Mouse (Mus musculus) cerebellum, adult 11-12 months (tissue): ENCODE measurements at regions not wholly inside any gene's neighbourhood (a gene's known extent, or its start where the extent isn't known, plus 50 kb on each side); places are given as distances from the start of the nearest gene placed in this dataset.

Experiments used
- DNase-seq: peaks from one replicate; pipeline ENCODE4 v3.0.0; 2022

DNA sequence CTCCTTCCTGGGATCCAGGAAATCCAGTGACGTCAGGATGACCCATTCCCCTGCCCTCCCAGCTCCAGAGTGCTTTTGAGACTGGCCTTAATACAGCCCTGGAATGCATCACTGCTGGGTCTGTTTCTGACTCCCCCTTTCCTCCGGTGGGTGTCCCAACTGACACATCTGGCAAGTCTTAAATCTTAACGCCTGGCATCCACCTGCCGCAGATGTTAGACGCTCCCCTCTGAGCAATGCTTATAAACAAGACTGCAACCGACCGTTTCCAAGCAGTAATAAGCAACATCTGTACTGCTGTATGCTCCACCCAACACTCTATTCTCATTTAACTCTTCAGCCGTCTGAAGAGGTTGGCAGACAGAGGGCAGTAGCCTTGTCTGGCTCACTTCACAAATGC lies 161.7 kb upstream of the Prok2 start:
- no peak for DNase-seq

DNA sequence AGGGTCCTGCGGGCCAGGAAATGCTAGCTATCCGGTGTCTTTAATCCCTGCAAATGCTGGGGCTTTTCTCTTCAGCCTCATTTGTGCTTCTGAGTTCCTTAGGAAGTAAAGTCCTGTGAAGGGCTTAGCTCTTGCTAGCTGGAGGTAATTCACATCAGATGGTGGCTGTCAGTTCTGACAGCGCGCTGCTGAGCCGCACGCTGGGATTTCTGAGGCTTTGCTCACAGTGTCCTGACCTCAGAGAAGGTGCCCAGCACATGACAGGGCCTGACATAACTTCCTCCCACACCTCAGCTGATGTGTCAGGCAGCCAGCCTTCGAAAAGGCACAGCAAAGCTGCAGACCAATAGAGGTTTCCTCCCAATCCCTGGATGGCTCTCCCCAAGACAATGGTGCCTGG lies 158.6 kb upstream of the Prok2 start:
- no peak for DNase-seq

DNA sequence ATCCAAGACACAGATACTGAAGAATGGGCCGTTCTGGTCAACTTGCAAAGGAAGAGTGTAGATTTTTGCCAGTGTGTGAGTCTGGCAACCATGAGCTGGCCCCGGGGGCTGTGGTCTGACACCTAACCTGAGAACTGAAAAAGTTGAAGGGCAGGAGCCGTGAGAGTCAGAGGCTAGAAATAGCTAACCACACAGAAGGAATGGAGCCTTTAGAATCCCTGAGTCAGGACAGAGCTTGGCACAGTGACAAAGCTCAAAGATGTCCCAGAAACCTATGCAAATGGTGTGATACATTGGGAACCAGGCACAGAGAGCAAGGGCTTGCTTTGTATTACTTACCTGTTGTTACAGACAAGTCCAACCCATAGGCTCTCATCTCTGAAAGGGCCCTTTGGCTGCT lies 157.9 kb upstream of the Prok2 start:
- DNase-seq: no peak

DNA sequence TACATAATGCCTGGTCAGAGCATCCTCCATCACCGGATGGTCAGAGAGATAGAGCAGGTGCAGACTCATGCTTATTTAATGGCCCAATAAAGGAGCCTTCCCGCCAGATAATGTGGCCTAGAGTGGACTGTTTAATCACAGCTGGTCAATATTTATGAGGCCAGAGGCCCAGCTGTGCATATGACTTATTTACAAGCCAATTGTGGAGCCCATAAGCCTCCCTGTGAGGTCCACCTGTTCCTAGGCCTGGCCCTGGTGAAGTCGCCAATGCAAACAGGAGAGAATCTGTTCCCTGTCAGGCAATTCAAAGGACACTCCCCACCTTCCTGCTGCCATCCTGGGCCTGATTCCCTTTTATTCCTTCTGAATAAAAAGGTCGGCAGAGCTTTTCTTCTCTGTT lies 155.4 kb upstream of the Prok2 start:
- DNase-seq: no peak

DNA sequence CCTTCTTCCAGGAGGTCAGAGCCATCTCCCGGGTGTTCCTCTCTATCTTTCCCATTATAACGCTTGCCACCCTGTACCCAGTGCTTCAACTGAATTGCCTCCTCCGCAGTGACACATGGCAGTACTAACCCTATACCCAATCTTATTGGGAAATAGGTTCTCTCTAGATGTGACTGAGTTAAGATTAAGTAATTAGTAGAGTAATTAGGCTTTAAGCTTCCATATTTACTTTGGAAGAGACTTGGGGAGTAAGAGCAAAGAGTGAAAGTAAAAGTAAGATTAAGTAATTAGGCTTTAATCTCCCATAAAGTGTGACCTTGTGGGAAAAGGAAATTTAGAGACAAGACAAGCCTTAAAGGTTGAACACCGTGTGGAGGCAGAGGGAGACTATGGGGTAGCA lies 148.7 kb upstream of the Prok2 start:
- no peak for DNase-seq

DNA sequence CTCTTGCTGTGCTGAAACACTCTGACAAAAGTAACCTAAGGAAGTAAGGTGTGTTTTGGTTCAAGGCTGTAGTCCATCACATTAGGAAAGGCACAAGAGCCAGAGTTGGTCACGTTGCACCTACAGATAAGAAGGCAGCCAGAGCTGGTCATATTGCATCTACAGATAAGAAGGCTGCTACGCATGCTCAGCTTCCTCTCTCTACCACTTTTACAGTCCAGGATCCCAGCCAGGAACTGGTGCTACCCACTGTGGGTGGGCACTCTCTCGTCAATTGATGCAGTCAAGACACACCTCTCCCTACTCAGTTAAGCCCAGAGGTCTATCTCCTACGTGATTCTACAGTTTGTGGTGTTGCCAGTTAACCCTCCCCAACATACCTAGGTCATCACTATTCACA lies 147.8 kb upstream of the Prok2 start:
- no peak for DNase-seq

DNA sequence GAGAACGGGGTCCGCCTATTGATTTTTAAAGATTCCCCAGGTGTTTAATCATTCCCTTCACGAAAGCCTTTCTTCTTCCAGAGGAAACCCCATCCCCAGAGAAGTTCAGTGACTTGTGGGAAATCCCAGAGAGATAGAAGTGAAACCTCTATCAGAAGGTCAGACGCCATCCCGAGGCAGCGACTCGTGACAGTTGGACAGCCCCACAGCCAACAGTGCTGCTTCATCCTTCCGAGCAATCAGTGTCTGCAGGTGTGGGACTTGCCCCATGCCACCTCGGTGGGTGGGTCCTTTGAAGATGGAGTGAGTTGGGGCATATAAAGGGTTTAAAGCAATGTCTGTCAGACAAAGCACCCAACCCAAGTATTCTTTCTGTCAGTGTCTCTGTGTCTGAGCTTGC lies 139.9 kb upstream of the Prok2 start:
- no peak for DNase-seq

DNA sequence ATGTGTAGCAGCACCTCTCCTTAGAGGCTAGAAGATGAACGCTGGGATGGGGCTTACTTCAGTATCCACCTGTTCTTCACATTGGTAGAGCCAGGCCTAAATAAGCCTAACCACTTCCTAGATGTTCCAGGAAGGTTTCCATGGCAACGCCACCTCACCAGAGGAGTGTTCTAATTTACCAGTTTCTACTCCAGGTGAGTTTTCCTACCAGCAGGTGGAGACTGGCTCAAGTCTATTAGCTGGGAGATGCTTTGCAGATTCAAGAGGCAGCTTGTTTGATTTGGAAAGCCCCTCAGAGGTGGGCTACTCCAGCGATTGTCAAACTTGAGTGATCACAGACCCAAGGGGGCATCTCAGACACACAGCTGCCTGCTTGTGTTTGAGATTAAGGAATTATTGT lies 138.8 kb upstream of the Prok2 start:
- peak; percentile 11 for DNase-seq

DNA sequence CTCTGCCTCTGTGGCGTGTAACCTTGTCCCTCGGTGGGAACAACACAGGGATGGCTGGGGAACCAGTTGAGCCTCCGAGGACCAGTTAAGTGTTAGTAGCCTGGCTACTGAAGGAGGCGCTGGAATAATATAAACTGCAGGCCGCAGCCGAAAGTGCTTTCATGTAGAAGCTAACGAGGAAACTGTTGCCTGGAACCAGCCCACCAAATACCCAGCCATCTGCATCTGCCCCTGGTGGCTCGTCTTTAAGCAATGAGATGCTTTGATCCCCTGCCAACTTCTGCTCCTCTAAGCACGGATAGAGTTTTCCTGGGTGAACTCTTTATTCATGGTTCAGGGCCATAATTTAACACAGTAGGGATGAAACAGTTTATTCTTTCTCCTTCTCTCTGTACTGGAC lies 137.2 kb upstream of the Prok2 start:
- no peak for DNase-seq

DNA sequence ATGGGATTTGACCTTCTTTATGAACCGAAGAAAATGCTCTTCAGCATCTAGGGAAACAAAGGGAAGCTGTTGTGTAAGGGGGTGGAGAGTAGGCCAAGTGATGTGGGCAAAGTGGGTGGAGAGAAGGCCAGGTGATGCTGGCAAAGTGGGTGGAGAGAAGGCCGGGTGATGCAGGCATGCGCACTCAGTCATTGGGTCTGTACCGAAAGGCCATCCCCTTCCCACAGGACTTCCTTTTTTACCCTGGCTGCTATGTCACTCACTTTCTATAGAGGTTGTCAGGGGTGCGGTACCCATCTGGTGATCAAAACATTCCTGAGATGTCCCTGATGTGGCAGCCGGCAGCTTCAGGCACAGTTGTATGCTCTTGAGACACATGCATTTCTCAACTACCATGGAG lies 131.2 kb upstream of the Prok2 start:
- DNase-seq: no peak

DNA sequence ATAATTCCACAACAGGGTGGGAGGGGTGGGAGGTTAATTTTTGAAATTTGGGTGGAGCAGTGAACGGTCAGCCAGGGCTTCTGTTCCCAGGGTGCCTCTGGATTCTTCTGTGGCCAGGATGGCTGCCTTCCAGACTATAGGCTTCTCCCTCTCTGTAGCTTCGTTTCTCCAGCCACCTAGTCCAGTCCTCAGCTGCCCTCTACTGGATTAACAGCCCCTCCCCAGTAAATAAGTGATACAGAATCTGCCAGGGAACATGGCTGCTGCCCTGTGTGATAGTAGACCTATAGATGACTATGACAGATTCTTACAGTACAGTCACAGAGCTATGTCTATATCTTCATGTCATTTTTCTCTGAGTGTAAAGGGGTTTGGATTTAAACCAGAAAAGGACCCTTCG lies 127.5 kb upstream of the Prok2 start:
- no peak for DNase-seq

DNA sequence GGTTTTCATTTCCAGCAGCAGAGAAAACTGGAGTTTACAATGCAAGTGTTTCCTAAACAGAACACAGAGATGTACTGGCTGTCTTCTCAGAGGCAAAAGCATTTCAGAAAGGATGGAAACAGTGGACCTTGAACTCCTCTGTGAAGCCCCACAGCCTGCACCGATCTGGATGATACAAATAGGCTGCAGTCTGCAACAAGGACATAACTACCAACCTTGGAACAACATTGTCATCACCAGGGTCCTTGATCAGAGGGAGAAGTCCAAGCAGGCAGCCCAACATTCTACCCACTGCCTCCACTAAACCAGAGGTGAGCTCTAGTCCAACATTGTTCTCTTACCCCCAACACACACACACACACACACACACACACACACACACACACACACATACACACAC lies 124.5 kb upstream of the Prok2 start:
- no peak for DNase-seq

DNA sequence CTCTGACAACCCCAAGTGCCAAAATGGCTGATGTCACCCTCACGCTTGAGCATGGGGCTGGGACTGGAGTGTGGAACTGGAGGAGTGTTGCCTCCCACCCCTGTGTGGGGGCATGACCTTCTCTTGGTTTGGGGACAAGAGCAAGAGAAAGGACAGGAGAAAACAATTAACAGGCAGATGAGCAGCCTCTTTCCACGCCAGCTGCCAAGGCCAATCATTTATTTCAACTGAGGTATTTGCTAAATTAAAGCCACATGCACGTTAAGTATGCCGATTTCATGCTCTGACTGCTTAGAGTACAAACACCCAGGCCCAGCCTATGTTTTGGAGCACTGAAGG lies 119.3 kb upstream of the Prok2 start:
- no peak for DNase-seq

DNA sequence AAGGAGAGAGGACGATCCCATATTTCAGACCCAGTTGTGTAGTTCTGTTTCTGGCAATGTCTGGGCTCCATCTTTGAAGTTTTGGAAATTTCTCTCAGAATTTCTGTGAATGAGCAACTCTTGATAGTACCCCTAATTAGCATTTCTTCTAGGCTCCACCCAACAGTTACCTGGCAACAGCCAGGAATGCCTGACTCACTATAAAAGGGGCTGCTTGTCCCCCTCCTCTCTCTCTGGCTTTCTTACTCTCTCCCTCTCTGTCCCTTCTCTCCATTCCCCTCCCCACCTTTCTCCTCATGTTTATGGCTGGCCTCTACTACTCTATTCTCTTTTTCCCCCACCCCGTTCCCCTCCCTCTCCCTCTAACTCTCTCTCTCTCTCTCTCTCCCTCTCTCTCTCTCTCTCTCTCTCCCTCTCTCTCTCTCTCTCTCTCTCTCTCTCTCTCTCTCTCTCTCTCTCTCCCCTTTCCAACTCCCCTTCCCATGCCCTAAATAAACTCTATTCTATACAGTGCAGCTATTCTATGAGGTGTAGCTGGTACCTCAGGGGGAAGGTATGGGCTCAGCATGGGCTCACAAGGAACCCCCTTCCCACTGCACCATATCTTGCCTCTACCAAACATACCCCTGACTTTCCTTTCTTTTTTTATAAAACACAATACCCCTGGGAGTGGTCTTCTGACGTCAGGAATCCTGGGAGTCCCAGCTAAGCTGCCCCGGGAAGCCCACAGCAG lies 118.7 kb upstream of the Prok2 start:
- DNase-seq: no peak

DNA sequence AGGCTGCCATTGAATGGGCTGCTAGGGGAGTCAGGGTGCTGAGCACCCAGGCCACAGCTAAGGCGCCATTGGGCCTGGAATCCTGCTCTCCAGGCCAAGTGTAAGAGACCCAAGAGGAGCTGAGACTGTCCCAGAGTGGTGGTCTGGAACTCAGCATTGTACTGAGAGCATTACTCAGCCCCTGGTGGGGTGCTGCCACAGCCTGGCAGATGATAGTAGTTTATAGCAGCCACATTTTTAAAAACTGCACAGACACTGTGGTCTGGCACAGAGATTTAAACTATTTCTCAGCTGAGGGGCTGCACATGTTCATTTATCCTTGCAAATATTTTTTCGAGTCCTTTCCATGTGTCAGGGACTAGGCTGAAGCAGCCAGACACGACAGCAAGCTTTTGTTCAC lies 117.3 kb upstream of the Prok2 start:
- no peak for DNase-seq

DNA sequence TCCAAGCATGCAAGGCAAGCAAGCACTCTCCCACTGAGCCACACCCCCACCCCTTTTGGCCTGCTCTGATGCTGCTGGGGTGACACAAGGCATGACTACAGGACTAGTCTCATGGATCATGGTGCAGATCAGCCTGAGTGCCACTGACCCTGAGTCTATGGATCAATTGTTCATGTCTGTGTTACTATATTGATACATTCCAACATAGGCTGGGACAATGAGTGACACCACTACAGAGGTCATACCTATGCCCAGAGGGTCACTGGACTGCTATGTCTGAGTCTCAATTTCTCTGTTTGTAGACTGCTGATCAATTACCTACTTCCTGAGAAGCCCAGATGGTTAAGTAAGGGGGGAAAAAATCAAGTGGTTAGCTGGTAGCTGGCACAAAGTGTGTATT lies 116.5 kb upstream of the Prok2 start:
- DNase-seq: no peak

DNA sequence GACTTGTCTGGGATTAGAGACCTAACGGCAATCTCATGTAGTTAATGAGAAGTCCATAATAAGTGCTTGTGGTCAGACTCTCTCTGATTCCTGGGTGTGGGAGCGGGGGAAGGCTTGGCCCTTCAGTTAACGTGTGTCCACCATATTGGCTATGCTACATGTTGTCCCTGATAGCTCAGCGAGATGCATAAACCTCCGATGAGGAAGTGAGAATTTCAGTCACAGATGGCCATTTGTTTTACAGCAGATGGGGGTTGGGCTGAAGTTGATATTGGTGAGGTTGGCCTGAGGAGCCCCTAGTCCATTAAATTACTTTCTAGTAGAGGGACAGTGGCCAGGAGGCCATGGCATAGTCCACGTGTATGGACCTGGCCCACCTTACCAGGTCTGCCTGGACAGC lies 114.6 kb upstream of the Prok2 start:
- no peak for DNase-seq

DNA sequence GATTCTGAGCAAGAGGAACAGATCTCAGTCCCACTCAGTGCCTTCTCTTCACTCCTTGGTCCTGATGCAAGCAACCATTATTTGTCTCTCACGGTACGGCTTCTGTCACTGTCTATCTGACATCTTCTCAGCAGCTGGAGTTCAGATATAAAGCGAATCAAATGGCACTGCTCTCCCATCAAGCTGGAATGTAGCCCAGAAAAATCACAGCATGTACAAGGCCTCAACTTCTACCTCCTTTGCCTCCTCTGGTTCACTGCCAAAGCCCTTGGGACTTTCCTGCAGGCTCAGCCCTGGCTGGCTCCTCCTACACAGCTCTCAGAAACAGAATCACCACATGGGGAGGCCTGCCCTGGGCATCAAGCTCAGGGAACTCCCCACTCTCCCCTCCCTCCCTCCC lies 107.1 kb upstream of the Prok2 start:
- no peak for DNase-seq

DNA sequence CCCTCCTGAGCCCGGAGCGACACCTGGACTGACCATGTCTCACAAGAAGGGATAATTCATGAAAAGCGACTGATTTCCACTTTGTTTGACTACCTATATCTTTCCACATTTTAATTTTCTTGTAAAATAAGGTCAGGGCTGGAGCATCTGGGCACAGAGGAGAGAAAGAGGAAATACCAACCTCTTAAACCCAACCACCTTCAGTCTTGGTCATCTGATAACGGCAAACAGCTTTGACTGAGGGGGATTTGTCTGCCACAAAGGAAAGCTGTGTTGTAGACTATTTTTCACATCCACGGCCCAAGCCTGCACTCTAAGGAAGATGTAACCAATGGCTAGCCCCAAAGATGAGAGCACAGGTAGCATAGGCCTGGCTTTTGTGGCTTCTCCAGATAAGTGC lies 101.4 kb upstream of the Prok2 start:
- DNase-seq: no peak

DNA sequence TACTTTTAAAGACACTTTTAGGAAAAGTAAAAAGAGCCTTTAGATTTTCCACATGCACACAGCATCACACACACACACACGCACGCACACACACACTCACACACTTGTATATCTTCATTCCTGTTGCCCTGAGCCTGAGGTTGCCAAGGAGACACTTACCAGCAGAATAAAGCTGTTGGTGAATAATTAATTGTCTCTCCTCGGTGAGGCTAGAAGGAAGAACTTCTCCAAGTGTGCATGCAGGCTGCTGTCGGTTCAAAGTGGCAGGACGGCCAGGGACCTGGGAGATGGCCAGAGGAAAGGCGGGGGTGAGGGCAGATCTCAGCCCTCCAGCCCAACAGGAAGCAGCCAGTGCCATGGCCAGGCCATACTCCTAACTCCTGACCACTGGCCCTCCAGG lies 98.6 kb upstream of the Prok2 start:
- DNase-seq: no peak

DNA sequence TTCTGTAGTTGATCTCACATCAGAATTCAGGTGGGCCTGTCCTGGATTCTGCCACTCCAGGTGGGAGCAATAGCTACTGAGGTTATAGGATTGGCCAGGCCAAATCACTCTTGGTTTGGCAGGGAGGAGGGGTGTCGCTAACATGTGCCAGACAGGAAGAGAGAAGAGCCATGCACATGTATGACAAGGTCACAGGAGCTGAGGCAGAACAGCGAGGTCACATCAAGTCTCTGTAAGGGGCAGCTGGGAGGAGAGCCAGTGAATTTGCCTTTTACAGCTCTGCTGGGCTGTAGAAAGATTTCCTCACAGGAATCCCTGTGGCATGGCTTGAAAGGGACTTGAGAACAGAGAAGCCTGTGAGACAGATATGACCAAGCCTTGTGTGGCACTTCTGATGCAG lies 96.3 kb upstream of the Prok2 start:
- DNase-seq: no peak

DNA sequence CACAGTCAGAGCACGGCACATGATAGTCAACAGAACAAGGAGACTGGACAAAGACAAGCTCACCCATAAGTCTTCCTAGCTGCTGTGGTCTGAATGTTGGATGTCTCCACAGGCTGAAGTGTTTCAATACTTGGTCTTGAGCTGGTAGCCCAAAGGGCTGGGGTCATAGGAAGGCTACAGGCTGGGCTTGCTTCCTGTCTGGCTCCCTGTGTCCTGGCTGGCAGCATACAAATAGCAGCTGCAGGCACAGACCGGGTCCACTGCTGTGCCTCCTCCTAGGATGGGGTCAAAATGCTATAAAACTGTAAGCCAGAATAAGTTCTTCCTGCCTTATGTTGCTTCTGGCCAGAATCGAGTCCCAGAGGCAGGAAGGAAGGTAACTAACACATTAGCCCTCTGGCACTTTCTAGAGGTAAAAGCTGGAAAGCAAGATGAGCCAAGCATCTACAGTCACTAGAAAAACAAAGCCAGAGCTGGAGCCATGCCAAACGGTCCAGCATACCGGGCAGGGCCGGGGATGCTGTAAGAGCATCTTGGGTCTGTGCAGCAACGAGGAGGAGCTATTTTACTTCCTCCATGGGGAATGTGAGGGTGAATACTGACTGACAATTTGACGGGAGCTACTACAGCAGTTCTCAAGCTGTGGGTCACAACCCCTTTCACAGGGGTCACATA lies 93.2 kb upstream of the Prok2 start:
- no peak for DNase-seq

DNA sequence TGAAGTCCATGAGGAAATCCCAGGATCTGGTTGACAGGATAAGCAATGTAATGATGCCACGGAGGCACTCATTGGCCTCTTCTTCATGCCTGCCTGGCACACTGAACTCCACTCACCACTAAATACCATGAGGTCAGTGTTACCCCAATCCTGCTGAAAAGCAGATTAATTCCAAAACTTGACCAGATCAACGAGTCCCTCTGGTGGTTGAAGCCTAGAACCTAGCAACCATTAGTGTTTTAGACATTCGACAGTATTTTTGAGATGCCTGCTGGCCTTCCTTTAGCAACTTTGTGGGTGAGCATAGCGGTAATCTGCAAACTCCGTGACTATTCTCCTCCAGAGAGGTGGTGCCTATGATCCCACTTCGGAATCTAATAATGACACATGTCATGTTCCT lies 92.3 kb upstream of the Prok2 start:
- no peak for DNase-seq

DNA sequence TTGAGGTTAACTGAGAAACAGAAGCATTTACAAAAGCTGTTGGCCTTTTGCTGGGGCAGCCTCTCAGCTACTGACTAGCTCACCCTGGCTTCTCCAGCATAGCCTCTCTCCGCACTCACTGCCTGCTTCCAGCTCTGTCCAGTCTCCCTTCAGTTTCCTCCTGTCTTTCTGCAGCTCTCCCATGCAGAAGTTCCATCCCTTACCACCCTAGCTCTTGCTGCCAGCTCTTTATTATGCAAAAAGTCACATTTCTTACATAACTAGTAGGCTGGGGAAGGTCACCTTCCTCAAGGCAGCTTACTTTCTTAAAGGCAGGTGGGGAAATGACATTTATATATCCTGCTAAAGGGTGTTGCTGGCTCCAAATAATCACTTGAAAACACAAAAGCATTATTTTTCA lies 91.1 kb upstream of the Prok2 start:
- no peak for DNase-seq

DNA sequence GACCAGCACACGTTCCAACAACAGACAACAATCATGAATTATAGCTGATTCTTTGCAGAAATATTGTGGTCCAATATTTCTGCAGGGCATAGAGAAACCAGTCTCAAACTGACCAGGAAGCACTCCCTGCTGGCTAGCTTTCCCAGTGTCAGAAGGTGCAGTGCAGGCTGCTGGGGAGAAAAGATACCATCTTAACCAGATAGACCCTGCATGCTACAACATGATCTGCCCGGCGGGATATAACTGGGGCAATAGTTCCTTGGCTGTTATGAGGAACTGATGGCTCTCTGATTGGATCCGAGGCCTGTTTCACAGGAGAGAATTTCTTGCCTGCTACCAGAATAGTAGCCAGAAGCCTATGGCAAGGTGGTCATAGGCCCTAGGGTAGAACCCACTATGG lies 86.9 kb upstream of the Prok2 start:
- DNase-seq: no peak
